Mouse (Mus musculus): ENCODE measurements around the gene Lemd1. TPM values are rescaled to one million over a fixed set of nuclear protein-coding genes. Genes with fewer than 3 reads are reported as not detected.

The Lemd1 gene
- polyA plus RNA-seq (2015; fragmentation: Nextera tagmentation; extraction: Ambion mirVana) = 13.9 and 16.2 TPM in 2 replicates

GRCm38 (mm10) chr1:132191093-132191785, at the start of gene Lemd1, which contains the start of gene AC124108.1:
Gene Lemd1, plus strand, starts transcription at chr1:132191431.
Gene AC124108.1, plus strand, starts transcription at chr1:132191457.
- ATAC-seq (replicated peaks) = peak; percentile 17
- Histone ChIP-seq H3K4me3 (peak within 1 kb of the TSS; percentile 94), H3K27me3 (no peaks in the 10 kb centered on the region), H3K36me3 (no peaks in the 10 kb centered on the region), H3K4me2 (replicated peaks) (peak within 1 kb of the TSS; percentile 65), H3K4me1 (peaks cover 54% of the 10 kb centered on the region), H3K27ac (replicated peaks) (peak within 1 kb of the TSS; percentile 99), H3K9me3 (no peaks in the 10 kb centered on the region), H3K9ac (replicated peaks) (peak within 1 kb of the TSS; percentile 100)
- 0% methylated on average over 34 of the region's 34 CpGs for WGBS

GRCm38 (mm10) chr1:132141753-132142152, 49.5 kb upstream of the Lemd1 start:
- H3K4me2 ChIP-seq (replicated peaks) = no peak overlapping the region
- ATAC-seq (replicated peaks) = no peak
- H3K4me3 ChIP-seq = no peak overlapping the region
- 83% methylated on average over 13 of the region's 13 CpGs for WGBS
- H3K36me3 ChIP-seq = no peaks in the 10 kb centered on the region
- H3K27ac ChIP-seq (replicated peaks) = no peak overlapping the region
- no peak overlapping the region for H3K9ac ChIP-seq (replicated peaks)
- H3K9me3 ChIP-seq = no peaks in the 10 kb centered on the region
- peaks cover 22% of the 10 kb centered on the region for H3K4me1 ChIP-seq
- H3K27me3 ChIP-seq = peaks cover 20% of the 10 kb centered on the region; the same call in 1 of the 2 replicates

DNA sequence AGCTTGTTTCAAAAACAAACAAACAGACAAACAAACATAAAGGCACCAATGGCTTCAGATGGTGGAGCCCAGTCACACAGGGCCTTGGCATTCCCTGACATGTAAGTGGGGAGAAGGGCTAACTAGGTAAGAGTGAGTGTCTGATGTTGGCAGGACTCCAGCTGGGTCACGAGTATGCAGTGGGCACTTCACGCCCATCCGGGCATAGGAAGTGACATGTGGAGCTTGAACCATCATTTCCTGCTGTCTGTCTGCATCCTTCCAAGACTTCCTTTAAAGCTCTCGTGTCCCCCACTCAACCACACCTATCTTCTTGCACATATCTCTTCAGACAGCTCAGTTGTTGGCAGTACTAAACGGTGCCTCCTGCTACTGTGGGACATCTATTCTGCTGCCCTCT, 48.2 kb upstream of the Lemd1 start:
- H3K27ac ChIP-seq (replicated peaks) = no peak overlapping the region
- no peak overlapping the region for H3K4me2 ChIP-seq (replicated peaks)
- ATAC-seq (replicated peaks) = no peak
- peaks cover 22% of the 10 kb centered on the region for H3K4me1 ChIP-seq
- H3K36me3 ChIP-seq = no peaks in the 10 kb centered on the region
- 71% methylated on average over 5 of the region's 5 CpGs for WGBS
- H3K9ac ChIP-seq (replicated peaks) = no peak overlapping the region
- no peaks in the 10 kb centered on the region for H3K9me3 ChIP-seq
- H3K27me3 ChIP-seq = peaks cover 19% of the 10 kb centered on the region; the same call in 1 of the 2 replicates
- H3K4me3 ChIP-seq = no peak overlapping the region

DNA sequence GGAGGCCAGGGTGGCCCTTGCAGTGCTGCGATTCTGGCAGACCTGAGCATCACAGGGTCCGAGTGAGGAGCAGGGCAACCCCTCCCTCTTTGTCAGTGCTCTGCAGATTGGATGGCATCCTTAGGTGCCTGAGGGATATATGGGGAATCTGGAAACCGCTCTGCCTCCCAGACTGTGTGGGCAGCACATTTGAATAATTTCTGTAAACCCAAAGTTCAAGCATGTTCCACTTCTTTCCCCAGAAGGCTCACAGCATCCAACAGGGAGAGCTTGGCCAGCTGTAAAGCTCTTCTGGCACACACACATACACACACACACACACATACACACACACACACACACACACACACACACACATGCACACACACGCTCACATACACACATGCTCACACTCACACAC, 47.5 kb upstream of the Lemd1 start:
- H3K36me3 ChIP-seq = no peaks in the 10 kb centered on the region
- H3K9me3 ChIP-seq = no peaks in the 10 kb centered on the region
- WGBS = 53% methylated on average over 4 of the region's 4 CpGs
- H3K27me3 ChIP-seq = peaks cover 15% of the 10 kb centered on the region; the same call in 1 of the 2 replicates
- no peak overlapping the region for H3K9ac ChIP-seq (replicated peaks)
- H3K27ac ChIP-seq (replicated peaks) = 0 out of 2 replicates have a peak overlapping the region, but pooled peaks have one; percentile 27
- peaks cover 22% of the 10 kb centered on the region for H3K4me1 ChIP-seq
- H3K4me2 ChIP-seq (replicated peaks) = no peak overlapping the region
- ATAC-seq (replicated peaks) = 0 out of 2 replicates have a peak, but pooled peaks have one; percentile 16
- no peak overlapping the region for H3K4me3 ChIP-seq

GRCm38 (mm10) chr1:132144223-132144622, 47.0 kb upstream of the Lemd1 start:
- ATAC-seq (replicated peaks) = peak; percentile 85
- Histone ChIP-seq H3K4me3 (no peak overlapping the region), H3K27me3 (peaks cover 12% of the 10 kb centered on the region; the same call in 1 of the 2 replicates), H3K36me3 (no peaks in the 10 kb centered on the region), H3K4me2 (replicated peaks) (no peak overlapping the region), H3K4me1 (peaks cover 17% of the 10 kb centered on the region), H3K9me3 (no peaks in the 10 kb centered on the region), H3K27ac (replicated peaks) (0 out of 2 replicates have a peak overlapping the region, but pooled peaks have one; percentile 27), H3K9ac (replicated peaks) (no peak overlapping the region)
- WGBS = 0% methylated on average over 2 of the region's 2 CpGs

DNA sequence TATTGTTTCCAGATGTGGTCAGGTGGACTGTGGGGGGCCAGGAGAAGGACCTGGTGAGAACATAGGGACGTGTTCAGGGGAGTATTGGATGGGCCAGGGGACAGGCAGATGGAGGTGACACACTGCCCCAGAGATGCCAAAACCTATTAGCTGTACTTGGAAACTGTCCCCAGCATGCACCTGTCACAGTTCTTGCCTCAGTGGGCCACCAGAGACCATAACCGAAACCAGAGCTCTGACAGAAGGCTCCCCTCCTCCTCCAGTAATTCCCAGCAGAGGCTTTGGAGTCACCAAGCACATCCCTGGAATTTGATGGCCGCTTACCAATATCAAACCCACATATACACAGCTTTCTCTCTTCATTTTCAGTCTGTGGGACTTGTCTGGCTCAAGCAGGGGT, 46.4 kb upstream of the Lemd1 start:
- no peak overlapping the region for H3K4me3 ChIP-seq
- peaks cover 6% of the 10 kb centered on the region; the same call in 1 of the 2 replicates for H3K27me3 ChIP-seq
- no peaks in the 10 kb centered on the region for H3K9me3 ChIP-seq
- H3K36me3 ChIP-seq = no peaks in the 10 kb centered on the region
- H3K4me2 ChIP-seq (replicated peaks) = no peak overlapping the region
- H3K27ac ChIP-seq (replicated peaks) = no peak overlapping the region
- H3K9ac ChIP-seq (replicated peaks) = no peak overlapping the region
- H3K4me1 ChIP-seq = peaks cover 11% of the 10 kb centered on the region
- 83% methylated on average over 3 of the region's 3 CpGs for WGBS
- ATAC-seq (replicated peaks) = 0 out of 2 replicates have a peak, but pooled peaks have one; percentile 14

- 91% methylated on average over 8 of the region's 8 CpGs for WGBS
- Histone ChIP-seq H3K4me2 (replicated peaks) (no peak overlapping the region), H3K4me3 (no peak overlapping the region), H3K27ac (replicated peaks) (no peak overlapping the region), H3K27me3 (0 out of 2 replicates have a peak, but pooled peaks cover 4% of the 10 kb centered on the region), H3K9ac (replicated peaks) (no peak overlapping the region), H3K36me3 (no peaks in the 10 kb centered on the region), H3K9me3 (no peaks in the 10 kb centered on the region), H3K4me1 (peaks cover 10% of the 10 kb centered on the region)
- no peak for ATAC-seq (replicated peaks)
Measured at GRCm38 (mm10) chr1:132145973-132146685, 45.1 kb upstream of the Lemd1 start.

DNA sequence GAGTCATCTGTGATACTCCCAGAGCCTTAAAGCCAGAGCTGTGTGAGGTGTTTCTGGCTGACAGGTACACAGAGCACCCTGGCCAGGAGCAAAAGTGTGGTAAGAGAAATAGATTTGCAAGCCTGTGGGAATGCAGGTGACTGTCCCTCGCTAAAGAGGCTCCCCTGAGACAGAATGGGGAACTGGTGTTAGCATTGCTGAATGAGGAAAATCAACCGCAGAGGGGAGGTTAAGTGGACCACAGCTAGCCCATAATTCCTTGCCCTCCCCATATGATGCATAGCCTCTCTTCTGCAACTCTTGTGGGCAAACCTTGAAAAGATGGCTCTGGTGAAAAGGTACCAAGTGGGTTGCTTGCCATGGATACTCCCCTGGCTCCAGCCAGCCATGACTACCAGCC, 41.8 kb upstream of the Lemd1 start:
- no peak for ATAC-seq (replicated peaks)
- WGBS = 81% methylated on average over 2 of the region's 2 CpGs

DNA sequence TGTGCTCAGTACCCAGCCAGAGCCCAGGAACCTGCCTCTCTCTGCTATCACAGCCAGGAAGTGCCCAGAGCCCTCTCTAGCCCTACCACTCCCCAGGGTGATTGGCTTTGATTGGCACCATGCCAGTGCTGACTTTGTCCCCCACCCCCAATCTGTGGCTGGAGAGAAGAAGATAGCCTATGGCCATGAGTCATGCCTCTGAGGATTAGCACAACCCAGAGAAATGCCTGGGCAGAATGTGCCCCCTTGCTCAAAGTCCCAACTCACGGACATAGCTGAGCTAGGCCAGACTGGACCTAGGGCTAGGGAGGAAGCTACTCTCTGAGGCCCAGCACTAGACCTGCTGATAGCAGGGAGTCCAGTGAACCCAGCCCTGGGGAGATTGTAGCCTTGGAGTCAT, 41.1 kb upstream of the Lemd1 start:
- H3K4me1 ChIP-seq = no peaks in the 10 kb centered on the region
- no peaks in the 10 kb centered on the region for H3K9me3 ChIP-seq
- H3K27me3 ChIP-seq = no peaks in the 10 kb centered on the region
- no peak overlapping the region for H3K4me2 ChIP-seq (replicated peaks)
- 57% methylated on average over 1 of the region's 1 CpGs for WGBS
- no peak overlapping the region for H3K9ac ChIP-seq (replicated peaks)
- H3K36me3 ChIP-seq = no peaks in the 10 kb centered on the region
- no peak overlapping the region for H3K27ac ChIP-seq (replicated peaks)
- ATAC-seq (replicated peaks) = no peak
- no peak overlapping the region for H3K4me3 ChIP-seq

More for the DNA sequence above, 41.8 kb upstream of the Lemd1 start:
- Histone ChIP-seq H3K4me3 (no peak overlapping the region), H3K9ac (replicated peaks) (no peak overlapping the region), H3K4me1 (peaks cover 1% of the 10 kb centered on the region), H3K4me2 (replicated peaks) (no peak overlapping the region), H3K9me3 (no peaks in the 10 kb centered on the region), H3K27ac (replicated peaks) (no peak overlapping the region), H3K27me3 (no peaks in the 10 kb centered on the region), H3K36me3 (no peaks in the 10 kb centered on the region)

DNA sequence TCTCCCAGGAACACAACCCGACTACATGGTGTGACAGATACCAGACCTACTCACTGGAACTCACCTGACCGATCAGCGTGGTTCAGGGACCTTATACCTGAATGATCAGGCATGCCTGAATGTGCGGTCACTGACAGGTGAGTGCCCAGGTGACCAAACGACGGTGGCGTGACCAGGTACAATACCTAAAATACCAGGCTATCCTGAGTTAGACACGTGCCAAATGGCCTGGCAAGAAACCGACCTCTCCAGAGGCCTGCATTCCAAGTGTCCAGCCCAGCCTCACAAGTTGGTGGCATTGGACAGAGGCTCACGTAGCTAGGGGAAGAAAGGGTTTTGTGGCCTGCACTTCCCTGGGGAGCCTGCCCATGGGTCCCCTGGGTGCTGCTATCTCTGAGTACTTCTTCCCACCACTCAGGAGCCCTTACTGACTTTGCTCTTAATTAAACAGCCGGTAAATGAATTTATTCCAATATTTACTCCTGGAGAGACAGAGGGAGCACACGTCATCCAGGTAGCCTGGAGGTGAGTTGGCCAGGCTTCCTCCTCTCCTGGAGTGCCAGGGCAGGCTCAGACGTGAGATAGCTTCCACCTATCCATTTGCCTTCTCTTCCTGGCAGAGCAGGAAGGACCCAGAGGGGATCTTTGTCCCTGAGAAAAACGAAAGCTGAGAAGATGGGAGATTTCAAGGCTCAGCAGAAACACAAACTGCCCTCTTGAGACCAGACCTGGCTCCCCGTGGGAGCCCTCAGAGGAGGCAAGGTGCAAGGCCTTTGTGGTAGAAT, 40.2 kb upstream of the Lemd1 start:
- Histone ChIP-seq H3K36me3 (no peaks in the 10 kb centered on the region), H3K4me2 (replicated peaks) (no peak overlapping the region), H3K27ac (replicated peaks) (no peak overlapping the region), H3K4me3 (no peak overlapping the region), H3K9me3 (no peaks in the 10 kb centered on the region), H3K9ac (replicated peaks) (no peak overlapping the region), H3K4me1 (no peaks in the 10 kb centered on the region), H3K27me3 (no peaks in the 10 kb centered on the region)
- no peak for ATAC-seq (replicated peaks)
- WGBS = 74% methylated on average over 15 of the region's 15 CpGs

GRCm38 (mm10) chr1:132151908-132152307, 39.3 kb upstream of the Lemd1 start:
- H3K9me3 ChIP-seq = no peaks in the 10 kb centered on the region

More at GRCm38 (mm10) chr1:132151908-132152307, 39.3 kb upstream of the Lemd1 start:
- H3K4me1 ChIP-seq = no peaks in the 10 kb centered on the region
- no peak overlapping the region for H3K27ac ChIP-seq (replicated peaks)
- no peak overlapping the region for H3K4me2 ChIP-seq (replicated peaks)
- no peak overlapping the region for H3K9ac ChIP-seq (replicated peaks)
- no peaks in the 10 kb centered on the region for H3K36me3 ChIP-seq
- H3K27me3 ChIP-seq = no peaks in the 10 kb centered on the region
- no peak for ATAC-seq (replicated peaks)
- H3K4me3 ChIP-seq = no peak overlapping the region
- 74% methylated on average over 2 of the region's 2 CpGs for WGBS
